Mouse (Mus musculus) hindbrain, embryonic 14.5 days (tissue): ENCODE measurements around the gene Myh14. TPM values are rescaled to one million over a fixed set of nuclear protein-coding genes. Genes with fewer than 3 reads are reported as not detected.

Experiments
- ATAC-seq: fragments of 200-750 bp; cut with Nextera tagmentation; 2 replicates; pipeline ENCODE4 v1.8.0; 2017; ENCODE audit warnings: moderate number of reproducible peaks, mild to moderate bottlenecking, moderate TSS enrichment, moderate library complexity; ENCODE audit not compliant: low FRiP score
- DNase-seq: peaks from one replicate; pipeline ENCODE4 v3.0.0-alpha.2; 2015; ENCODE audit warnings: low spot score
- H3K27ac ChIP-seq: fragments of 300-500 bp; sonication (generic); 2 replicates; pipeline ENCODE4 v1.5.1; 2014; ENCODE audit warnings: mild to moderate bottlenecking, moderate library complexity
- H3K27me3 ChIP-seq: fragments of 300-500 bp; sonication (generic); 2 replicates; pipeline ENCODE4 v1.6.1; 2014; ENCODE audit warnings: mild to moderate bottlenecking, low read length, mixed read lengths; ENCODE audit not compliant: control insufficient read depth, insufficient read depth
- H3K36me3 ChIP-seq: fragments of 300-500 bp; sonication (generic); replicated peaks from 2 replicates; pipeline ENCODE4 v1.6.1; 2014; ENCODE audit not compliant: control insufficient read depth, insufficient read depth
- H3K4me1 ChIP-seq: fragments of 300-500 bp; sonication (generic); replicated peaks from 2 replicates; pipeline ENCODE4 v1.6.1; 2014; ENCODE audit warnings: antibody characterized with exemption, low read length, mixed read lengths; ENCODE audit not compliant: control insufficient read depth, insufficient read depth
- H3K4me2 ChIP-seq: fragments of 300-500 bp; sonication (generic); replicated peaks from 2 replicates; pipeline ENCODE4 v1.6.1; 2014; ENCODE audit warnings: mild to moderate bottlenecking, moderate library complexity
- H3K4me3 ChIP-seq: fragments of 300-500 bp; sonication (generic); replicated peaks from 2 replicates; pipeline ENCODE4 v1.5.1; 2014; ENCODE audit warnings: mild to moderate bottlenecking, low read length
- H3K9ac ChIP-seq: fragments of 300-500 bp; sonication (generic); 2 replicates; pipeline ENCODE4 v1.6.1; 2014
- H3K9me3 ChIP-seq: fragments of 300-500 bp; sonication (generic); 2 replicates; pipeline ENCODE4 v1.6.1; 2016; ENCODE audit warnings: low read length; ENCODE audit not compliant: control insufficient read depth
- WGBS: fragments of 180-500 bp; shearing (Covaris S2); extraction: QIAGEN DNeasy Blood & Tissue Kit; methylation state at CpG from one replicate; pipeline ENCODE4 v1.1.7; 2014; 5-methylcytosine and 5-hydroxymethylcytosine counted together
- polyA plus RNA-seq: library from polyadenylated mRNA; unstranded; fragments of >200 nt; fragmentation: Nextera tagmentation; extraction: Ambion mirVana; gene quantifications from 2 replicates; pipeline ENCODE4 v1.2.1, GENCODE M21; 2014

The Myh14 gene
- polyA plus RNA-seq, 1 experiment from 2014 or later = 4.2 TPM

DNA sequence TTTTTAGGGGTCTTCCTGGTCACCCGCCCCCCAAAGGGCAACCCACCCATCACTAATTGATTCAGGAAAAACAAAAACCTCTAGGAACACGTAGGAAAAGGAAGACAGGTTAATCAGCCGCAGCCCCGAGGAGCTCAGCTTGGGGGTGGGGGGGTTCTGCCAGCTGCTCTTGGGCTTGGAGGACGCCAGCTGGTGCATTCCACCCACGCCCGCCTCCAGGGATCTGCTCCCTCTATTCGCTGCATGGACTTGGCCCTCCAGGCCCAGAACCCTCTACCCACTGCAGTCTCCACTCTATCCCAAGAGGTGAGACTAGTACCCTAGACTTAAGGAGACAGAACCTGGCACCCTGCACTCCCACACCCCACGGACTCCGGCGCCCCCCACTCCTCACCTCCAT, 68.2 kb downstream of the Myh14 start:
- 12% methylated on average over 11 of the region's 11 CpGs for WGBS
- Histone ChIP-seq H3K9ac (no peak overlapping the region), H3K36me3 (no peaks in the 10 kb centered on the region), H3K9me3 (no peaks in the 10 kb centered on the region), H3K4me2 (no peak overlapping the region), H3K27me3 (peaks cover 56% of the 10 kb centered on the region), H3K27ac (no peak overlapping the region), H3K4me1 (no peaks in the 10 kb centered on the region; the same call in 1 of the 2 replicates), H3K4me3 (no peak overlapping the region)
- DNase-seq = no peak
- ATAC-seq = no peak

DNA sequence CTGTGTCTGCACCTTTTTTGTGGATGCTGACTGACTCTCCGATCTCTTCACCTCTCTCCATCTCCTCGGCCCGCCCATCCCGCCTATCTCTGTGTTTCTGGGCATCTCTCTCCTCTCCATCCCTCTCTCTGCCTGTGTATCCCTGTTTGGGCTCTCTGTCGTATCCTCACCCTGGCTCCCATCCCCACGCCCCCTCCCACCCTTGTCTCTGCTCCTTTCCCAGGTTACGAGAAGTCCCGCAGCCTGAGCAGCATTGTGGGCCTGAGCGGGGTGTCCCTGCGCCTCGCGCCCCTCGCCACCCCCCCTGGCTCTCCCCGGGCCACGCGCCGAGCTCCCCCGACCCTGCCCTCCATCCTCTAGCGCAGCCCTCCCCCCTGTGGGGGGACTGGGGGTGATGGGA, 69.0 kb downstream of the Myh14 start:
- Histone ChIP-seq H3K4me1 (no peaks in the 10 kb centered on the region; the same call in 1 of the 2 replicates), H3K27me3 (peaks cover 52% of the 10 kb centered on the region), H3K9me3 (no peaks in the 10 kb centered on the region), H3K4me3 (no peak overlapping the region), H3K9ac (no peak overlapping the region), H3K27ac (no peak overlapping the region), H3K36me3 (no peaks in the 10 kb centered on the region), H3K4me2 (no peak overlapping the region)
- no peak for ATAC-seq
- DNase-seq = no peak
- WGBS = 21% methylated on average over 19 of the region's 19 CpGs

GRCm38 (mm10) chr7:44600691-44601262, 69.9 kb downstream of the Myh14 start:
- Histone ChIP-seq H3K36me3 (no peaks in the 10 kb centered on the region; the same call in 1 of the 2 replicates), H3K9me3 (no peaks in the 10 kb centered on the region), H3K27ac (no peak overlapping the region), H3K9ac (no peak overlapping the region), H3K27me3 (peaks cover 43% of the 10 kb centered on the region), H3K4me2 (no peak overlapping the region), H3K4me1 (no peaks in the 10 kb centered on the region; the same call in 1 of the 2 replicates), H3K4me3 (no peak overlapping the region)
- 86% methylated on average over 10 of the region's 10 CpGs for WGBS
- ATAC-seq (no peak), DNase-seq (no peak)

- WGBS = 83% methylated on average over 10 of the region's 12 CpGs
- no peak for DNase-seq
- Histone ChIP-seq H3K9me3 (no peaks in the 10 kb centered on the region), H3K4me1 (peaks cover 11% of the 10 kb centered on the region), H3K4me3 (no peak overlapping the region), H3K9ac (no peak overlapping the region), H3K36me3 (peaks cover 8% of the 10 kb centered on the region; the same call in 1 of the 2 replicates), H3K27ac (no peak overlapping the region), H3K27me3 (peaks cover 23% of the 10 kb centered on the region; the same call in 1 of the 2 replicates), H3K4me2 (no peak overlapping the region)
- ATAC-seq = no peak
Observed at GRCm38 (mm10) chr7:44598336-44598735, 72.3 kb downstream of the Myh14 start.

DNA sequence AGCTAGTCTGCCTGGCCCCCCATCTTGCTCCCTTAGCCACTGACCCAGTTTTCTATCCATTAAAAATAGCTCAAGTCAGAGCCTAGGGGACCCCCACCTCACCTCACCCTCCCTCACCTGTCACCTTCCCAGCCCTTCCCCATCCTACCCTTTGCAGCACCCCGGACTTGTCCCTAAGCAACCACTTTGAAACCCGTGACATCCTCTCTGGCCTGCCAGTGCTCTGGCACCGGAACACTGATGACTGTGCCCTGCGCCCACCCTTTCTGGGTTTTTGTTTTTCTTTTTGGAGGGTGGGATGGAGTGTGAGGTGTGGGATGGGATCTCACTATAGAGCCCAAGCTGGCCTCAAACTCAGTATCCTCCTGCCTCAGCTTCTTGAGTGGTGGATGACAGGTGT, 73.0 kb downstream of the Myh14 start:
- H3K27me3 ChIP-seq = peaks cover 28% of the 10 kb centered on the region
- no peak overlapping the region for H3K4me2 ChIP-seq
- no peak overlapping the region for H3K27ac ChIP-seq
- H3K4me3 ChIP-seq = no peak overlapping the region
- H3K36me3 ChIP-seq = peaks cover 8% of the 10 kb centered on the region; the same call in 1 of the 2 replicates
- ATAC-seq (no peak), DNase-seq (no peak)
- WGBS = 88% methylated on average over 4 of the region's 4 CpGs
- no peaks in the 10 kb centered on the region for H3K9me3 ChIP-seq
- no peak overlapping the region for H3K9ac ChIP-seq
- H3K4me1 ChIP-seq = peaks cover 17% of the 10 kb centered on the region

- no peak overlapping the region for H3K27ac ChIP-seq
- no peak overlapping the region for H3K4me2 ChIP-seq
- H3K9ac ChIP-seq = no peak overlapping the region
- H3K9me3 ChIP-seq = no peaks in the 10 kb centered on the region
- DNase-seq = no peak
- 72% methylated on average over 5 of the region's 5 CpGs for WGBS
- H3K4me1 ChIP-seq = peaks cover 23% of the 10 kb centered on the region
- H3K36me3 ChIP-seq = peaks cover 8% of the 10 kb centered on the region; the same call in 1 of the 2 replicates
- no peak overlapping the region for H3K4me3 ChIP-seq
- peaks cover 28% of the 10 kb centered on the region for H3K27me3 ChIP-seq
- no peak for ATAC-seq
Observed at GRCm38 (mm10) chr7:44596996-44597538, 73.6 kb downstream of the Myh14 start.

- no peak for ATAC-seq
- no peak overlapping the region for H3K4me3 ChIP-seq
- H3K9ac ChIP-seq = no peak overlapping the region
- H3K36me3 ChIP-seq = peaks cover 8% of the 10 kb centered on the region; the same call in 1 of the 2 replicates
- no peak overlapping the region for H3K27ac ChIP-seq
- peaks cover 24% of the 10 kb centered on the region for H3K27me3 ChIP-seq
- no peak for DNase-seq
- H3K4me2 ChIP-seq = no peak overlapping the region
- H3K4me1 ChIP-seq = peaks cover 34% of the 10 kb centered on the region
- no peaks in the 10 kb centered on the region for H3K9me3 ChIP-seq
- 93% methylated on average over 6 of the region's 6 CpGs for WGBS
Observed at GRCm38 (mm10) chr7:44596051-44596450, 74.6 kb downstream of the Myh14 start.

DNA sequence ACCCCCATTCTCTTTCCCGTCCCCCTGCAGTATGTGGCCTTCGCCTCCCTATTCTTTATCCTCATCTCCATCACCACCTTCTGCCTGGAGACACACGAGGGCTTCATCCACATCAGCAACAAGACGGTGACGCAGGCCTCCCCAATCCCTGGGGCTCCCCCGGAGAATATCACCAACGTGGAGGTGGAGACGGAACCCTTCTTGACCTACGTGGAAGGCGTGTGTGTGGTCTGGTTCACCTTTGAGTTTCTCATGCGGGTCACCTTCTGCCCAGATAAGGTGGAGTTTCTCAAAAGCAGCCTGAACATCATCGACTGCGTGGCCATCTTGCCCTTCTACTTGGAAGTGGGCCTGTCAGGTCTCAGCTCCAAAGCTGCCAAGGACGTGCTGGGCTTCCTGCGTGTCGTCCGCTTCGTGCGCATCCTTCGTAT, 75.5 kb downstream of the Myh14 start:
- H3K4me1 ChIP-seq = peaks cover 34% of the 10 kb centered on the region
- H3K36me3 ChIP-seq = peaks cover 8% of the 10 kb centered on the region; the same call in 1 of the 2 replicates
- H3K27ac ChIP-seq = 0 out of 2 replicates have a peak overlapping the region, but pooled peaks have one; percentile 85
- 93% methylated on average over 20 of the region's 20 CpGs for WGBS
- no peak overlapping the region for H3K4me2 ChIP-seq
- H3K9ac ChIP-seq = no peak overlapping the region
- no peak overlapping the region for H3K4me3 ChIP-seq
- H3K9me3 ChIP-seq = no peaks in the 10 kb centered on the region
- DNase-seq = no peak
- no peak for ATAC-seq
- peaks cover 19% of the 10 kb centered on the region for H3K27me3 ChIP-seq

GRCm38 (mm10) chr7:44594291-44594690, 76.4 kb downstream of the Myh14 start:
- DNase-seq (peak; percentile 62), ATAC-seq (no peak)
- Histone ChIP-seq H3K36me3 (peaks cover 8% of the 10 kb centered on the region; the same call in 1 of the 2 replicates), H3K27ac (peak overlapping the region; percentile 85), H3K4me3 (peak overlapping the region; percentile 63), H3K9me3 (no peaks in the 10 kb centered on the region), H3K9ac (peak overlapping the region; percentile 66), H3K27me3 (peaks cover 19% of the 10 kb centered on the region), H3K4me2 (peak overlapping the region; percentile 87), H3K4me1 (peaks cover 40% of the 10 kb centered on the region)
- WGBS = 44% methylated on average over 6 of the region's 6 CpGs
